Mouse (Mus musculus): ENCODE measurements at regions not wholly inside any gene's neighbourhood (a gene's known extent, or its start where the extent isn't known, plus 50 kb on each side); places are given as distances from the start of the nearest gene placed in this dataset.
"Not testable (repeated sequence)": the region's sequence is repeated elsewhere in the genome, so short reads cannot be mapped to it uniquely, and the experiment has no call there.

GRCm38 (mm10) chr6:48177936-48178335 is 91.5 kb upstream of the Zfp746 start:
- no peak for ATAC-seq (ENCODE audit: insufficient number of reproducible peaks, low FRiP score, low TSS enrichment)

GRCm38 (mm10) chr6:48175234-48175633 is 88.8 kb upstream of the Zfp746 start:
- no peak for ATAC-seq (ENCODE audit: insufficient number of reproducible peaks, low FRiP score, low TSS enrichment)

DNA sequence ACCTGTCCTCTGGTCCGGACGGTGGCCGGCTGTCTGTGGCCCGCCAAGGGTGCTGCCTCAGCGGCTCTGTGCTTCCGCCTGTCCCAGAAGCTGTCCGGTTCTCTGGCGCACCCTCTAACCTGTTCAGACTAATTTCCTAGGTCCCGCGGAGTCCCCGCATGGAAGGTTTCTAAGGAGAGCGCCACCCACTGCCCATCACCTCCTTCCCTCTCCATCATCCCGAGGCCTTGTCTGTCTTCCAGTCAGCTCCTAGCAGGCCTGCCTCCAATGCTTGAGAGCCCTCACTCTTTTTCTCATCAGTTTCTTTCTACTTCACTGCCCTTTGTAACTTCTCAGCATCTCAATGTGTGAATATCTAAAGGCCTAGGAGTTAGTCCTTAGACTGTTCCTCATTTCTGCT is 86.4 kb upstream of the Zfp746 start:
- not testable (repeated sequence) for ATAC-seq (ENCODE audit: insufficient number of reproducible peaks, low FRiP score, low TSS enrichment)

GRCm38 (mm10) chr6:48136851-48137250 is 50.5 kb upstream of the Zfp746 start:
- ATAC-seq (ENCODE audit: insufficient number of reproducible peaks, low FRiP score, low TSS enrichment), result no peak
